Mouse (Mus musculus) lung, postnatal 0 days (tissue): ENCODE data around the gene Snx4.

Experiments used
- CTCF ChIP-seq: IDR thresholded peaks from 2 replicates; pipeline ENCODE4 v1.5.1; 2016; ENCODE audit warnings: antibody characterized with exemption, mild to moderate bottlenecking
- EP300 ChIP-seq: IDR thresholded peaks from 2 replicates; pipeline ENCODE4 v1.6.1; 2016; ENCODE audit warnings: antibody characterized with exemption, mild to moderate bottlenecking, control low read depth

DNA sequence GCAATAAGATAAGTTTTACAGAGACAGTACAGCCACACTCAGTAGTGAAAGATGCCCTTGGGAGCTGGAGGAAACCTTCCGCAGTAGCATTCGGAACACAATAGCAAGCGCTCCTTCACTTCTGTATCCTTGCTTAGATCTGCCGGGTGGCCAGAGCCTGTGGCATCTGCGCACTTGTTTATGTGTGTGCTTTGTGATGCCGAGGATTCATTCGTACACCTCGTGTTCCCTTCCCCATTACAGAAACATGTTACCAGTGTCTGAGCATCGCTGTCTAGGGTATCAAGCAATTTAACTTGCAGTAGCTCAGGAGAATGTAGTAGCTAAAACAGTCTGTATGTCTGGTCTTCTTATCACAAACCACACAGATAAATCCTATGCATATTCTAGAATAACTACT, 44.1 kb downstream of the Snx4 start:
- TF ChIP-seq EP300 (no peak), CTCF (no peak)
